Mouse (Mus musculus) ES-Bruce4 (cell line): ENCODE measurements at regions not wholly inside any gene's neighbourhood (a gene's known extent, or its start where the extent isn't known, plus 50 kb on each side); places are given as distances from the start of the nearest gene placed in this dataset.

Source experiments
- CTCF ChIP-seq: IDR thresholded peaks from one replicate; pipeline ENCODE4 v1.8.1; 2011; ENCODE audit warnings: low read depth, low read length
- EP300 ChIP-seq: IDR thresholded peaks from 2 replicates; pipeline ENCODE4 v1.6.1; 2011; ENCODE audit warnings: low read depth, low read length; ENCODE audit not compliant: insufficient read depth
- POLR2A ChIP-seq: IDR thresholded peaks from one replicate; pipeline ENCODE4 v1.8.1; 2011; ENCODE audit warnings: low read length; ENCODE audit not compliant: insufficient read depth

- TF ChIP-seq CTCF: no peak
- TF ChIP-seq POLR2A: no peak
- no peak for TF ChIP-seq EP300
These were observed 81.8 kb downstream of the Gm7361 start for GRCm38 (mm10) chr5:26339266-26339665.
